Mouse (Mus musculus): ENCODE data around the gene Csmd2. TPM values are rescaled to one million over a fixed set of nuclear protein-coding genes. Genes with fewer than 3 reads are reported as not detected.

The Csmd2 gene
- polyA plus RNA-seq, 1 experiment from 2014 or later, result 0.16 TPM

- Histone ChIP-seq H3K36me3 (ENCODE audit: control insufficient read depth, insufficient read depth, low read length) (no peaks in the 10 kb centered on the region), H3K4me1 (replicated peaks; ENCODE audit: control insufficient read depth, insufficient read depth) (no peaks in the 10 kb centered on the region), H3K9me3 (ENCODE audit: control insufficient read depth, low read length) (no peaks in the 10 kb centered on the region), H3K4me3 (ENCODE audit: low read depth, low read length) (no peak overlapping the region), H3K9ac (ENCODE audit: low read length) (no peak overlapping the region), H3K27ac (replicated peaks) (no peak overlapping the region), H3K27me3 (ENCODE audit: control insufficient read depth, insufficient read depth, low read length) (no peaks in the 10 kb centered on the region), H3K4me2 (replicated peaks; ENCODE audit: low read depth) (no peak overlapping the region)
- DNase-seq (ENCODE audit: low spot score) (no peak), ATAC-seq (ENCODE audit: low FRiP score, low TSS enrichment) (no peak)
- 28% methylated on average over 1 of the region's 1 CpGs for WGBS
- no peak for TF ChIP-seq EP300 (optimal IDR thresholded peaks at IDR 0.05)
- peak; percentile 7; the same call in 1 of the 2 replicates for TF ChIP-seq CTCF (IDR thresholded peaks at IDR 0.05; ENCODE audit: low read depth)
Measured at GRCm38 (mm10) chr4:128239113-128239512, 251.5 kb downstream of the Csmd2 start.

- Histone ChIP-seq H3K36me3 (ENCODE audit: control insufficient read depth, insufficient read depth, low read length) (no peaks in the 10 kb centered on the region), H3K9me3 (ENCODE audit: control insufficient read depth, low read length) (no peaks in the 10 kb centered on the region), H3K4me3 (ENCODE audit: low read depth, low read length) (no peak overlapping the region), H3K9ac (ENCODE audit: low read length) (no peak overlapping the region), H3K27ac (replicated peaks) (no peak overlapping the region), H3K4me1 (replicated peaks; ENCODE audit: control insufficient read depth, insufficient read depth) (no peaks in the 10 kb centered on the region), H3K4me2 (replicated peaks; ENCODE audit: low read depth) (no peak overlapping the region), H3K27me3 (ENCODE audit: control insufficient read depth, insufficient read depth, low read length) (no peaks in the 10 kb centered on the region)
- TF ChIP-seq EP300 (optimal IDR thresholded peaks at IDR 0.05) (no peak), CTCF (IDR thresholded peaks at IDR 0.05; ENCODE audit: low read depth) (no peak)
- ATAC-seq (ENCODE audit: low FRiP score, low TSS enrichment) (no peak), DNase-seq (ENCODE audit: low spot score) (no peak)
- 41% methylated on average over 19 of the region's 19 CpGs for whole genome bisulfite sequencing
Measured at GRCm38 (mm10) chr4:128241075-128241853, 253.6 kb downstream of the Csmd2 start.

GRCm38 (mm10) chr4:128241854-128242356 is 254.2 kb downstream of the Csmd2 start:
- Histone ChIP-seq H3K27me3 (ENCODE audit: control insufficient read depth, insufficient read depth, low read length) (no peaks in the 10 kb centered on the region), H3K27ac (replicated peaks) (no peak overlapping the region), H3K4me2 (replicated peaks; ENCODE audit: low read depth) (no peak overlapping the region), H3K9me3 (ENCODE audit: control insufficient read depth, low read length) (no peaks in the 10 kb centered on the region), H3K36me3 (ENCODE audit: control insufficient read depth, insufficient read depth, low read length) (no peaks in the 10 kb centered on the region), H3K4me3 (ENCODE audit: low read depth, low read length) (no peak overlapping the region), H3K9ac (ENCODE audit: low read length) (no peak overlapping the region), H3K4me1 (replicated peaks; ENCODE audit: control insufficient read depth, insufficient read depth) (no peaks in the 10 kb centered on the region)
- no peak for TF ChIP-seq EP300 (optimal IDR thresholded peaks at IDR 0.05)
- no peak for TF ChIP-seq CTCF (IDR thresholded peaks at IDR 0.05; ENCODE audit: low read depth)
- ATAC-seq (ENCODE audit: low FRiP score, low TSS enrichment) (no peak), DNase-seq (ENCODE audit: low spot score) (no peak)
- 42% methylated on average over 2 of the region's 2 CpGs for WGBS

GRCm38 (mm10) chr4:128245201-128245600 is 257.5 kb downstream of the Csmd2 start:
- no peaks in the 10 kb centered on the region for H3K9me3 ChIP-seq (ENCODE audit: control insufficient read depth, low read length)
- no peaks in the 10 kb centered on the region for H3K4me1 ChIP-seq (replicated peaks; ENCODE audit: control insufficient read depth, insufficient read depth)
- no peak overlapping the region for H3K27ac ChIP-seq (replicated peaks)
- H3K36me3 ChIP-seq (ENCODE audit: control insufficient read depth, insufficient read depth, low read length), result no peaks in the 10 kb centered on the region
- no peak overlapping the region for H3K4me2 ChIP-seq (replicated peaks; ENCODE audit: low read depth)
- H3K9ac ChIP-seq (ENCODE audit: low read length), result no peak overlapping the region
- ATAC-seq (ENCODE audit: low FRiP score, low TSS enrichment) (no peak), DNase-seq (ENCODE audit: low spot score) (no peak)
- H3K27me3 ChIP-seq (ENCODE audit: control insufficient read depth, insufficient read depth, low read length), result no peaks in the 10 kb centered on the region
- H3K4me3 ChIP-seq (ENCODE audit: low read depth, low read length), result no peak overlapping the region
- WGBS, result 15% methylated on average over 2 of the region's 2 CpGs
- TF ChIP-seq CTCF (IDR thresholded peaks at IDR 0.05; ENCODE audit: low read depth), result no peak
- no peak for TF ChIP-seq EP300 (optimal IDR thresholded peaks at IDR 0.05)

GRCm38 (mm10) chr4:128248676-128249075 is 261.0 kb downstream of the Csmd2 start:
- TF ChIP-seq EP300 (optimal IDR thresholded peaks at IDR 0.05) (no peak), CTCF (IDR thresholded peaks at IDR 0.05; ENCODE audit: low read depth) (no peak)
- H3K36me3 ChIP-seq (ENCODE audit: control insufficient read depth, insufficient read depth, low read length), result no peaks in the 10 kb centered on the region
- H3K27me3 ChIP-seq (ENCODE audit: control insufficient read depth, insufficient read depth, low read length), result no peaks in the 10 kb centered on the region
- no peaks in the 10 kb centered on the region for H3K4me1 ChIP-seq (replicated peaks; ENCODE audit: control insufficient read depth, insufficient read depth)
- no peak overlapping the region for H3K9ac ChIP-seq (ENCODE audit: low read length)
- peak; percentile 38 for DNase-seq (ENCODE audit: low spot score)
- no peak for ATAC-seq (ENCODE audit: low FRiP score, low TSS enrichment)
- 7% methylated on average over 5 of the region's 5 CpGs for WGBS
- no peaks in the 10 kb centered on the region for H3K9me3 ChIP-seq (ENCODE audit: control insufficient read depth, low read length)
- no peak overlapping the region for H3K27ac ChIP-seq (replicated peaks)
- H3K4me2 ChIP-seq (replicated peaks; ENCODE audit: low read depth), result no peak overlapping the region
- H3K4me3 ChIP-seq (ENCODE audit: low read depth, low read length), result no peak overlapping the region

- H3K27me3 ChIP-seq (ENCODE audit: control insufficient read depth, insufficient read depth, low read length), result no peaks in the 10 kb centered on the region
- H3K9ac ChIP-seq (ENCODE audit: low read length), result no peak overlapping the region
- DNase-seq (ENCODE audit: low spot score), result no peak
- TF ChIP-seq CTCF (IDR thresholded peaks at IDR 0.05; ENCODE audit: low read depth), result no peak
- TF ChIP-seq EP300 (optimal IDR thresholded peaks at IDR 0.05), result no peak
- 79% methylated on average over 5 of the region's 5 CpGs for WGBS
- no peaks in the 10 kb centered on the region for H3K4me1 ChIP-seq (replicated peaks; ENCODE audit: control insufficient read depth, insufficient read depth)
- no peaks in the 10 kb centered on the region for H3K36me3 ChIP-seq (ENCODE audit: control insufficient read depth, insufficient read depth, low read length)
- H3K4me2 ChIP-seq (replicated peaks; ENCODE audit: low read depth), result no peak overlapping the region
- no peaks in the 10 kb centered on the region for H3K9me3 ChIP-seq (ENCODE audit: control insufficient read depth, low read length)
- H3K27ac ChIP-seq (replicated peaks), result no peak overlapping the region
- no peak for ATAC-seq (ENCODE audit: low FRiP score, low TSS enrichment)
- no peak overlapping the region for H3K4me3 ChIP-seq (ENCODE audit: low read depth, low read length)
Measured at GRCm38 (mm10) chr4:128259211-128259610, 271.6 kb downstream of the Csmd2 start.
